Mouse (Mus musculus): ENCODE data around the gene Magi1. TPM values are rescaled to one million over a fixed set of nuclear protein-coding genes. Genes with fewer than 3 reads are reported as not detected.

Magi1 gene
- polyA plus RNA-seq, 1 experiment from 2014 or later = 10.9 TPM

DNA sequence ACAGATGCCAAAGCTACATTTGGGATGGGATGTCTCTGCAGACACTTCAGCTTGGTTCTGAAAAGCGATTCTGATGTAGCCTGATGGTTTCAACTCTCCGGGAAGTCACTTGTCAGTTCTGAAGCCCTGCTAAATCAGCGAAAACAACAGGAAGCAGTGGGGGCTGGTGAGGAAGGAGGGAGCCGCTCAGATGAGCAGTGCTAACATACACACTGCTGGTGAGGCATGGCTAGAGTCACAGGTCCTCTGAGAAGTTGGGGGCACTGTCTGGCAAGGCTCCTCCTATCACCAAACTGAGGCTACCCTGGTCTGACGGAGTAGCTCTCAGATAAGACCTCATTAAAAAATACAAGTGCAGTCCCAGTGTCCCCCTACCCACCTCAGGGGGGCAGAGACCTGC lies 565.3 kb downstream of the Magi1 start:
- peak; percentile 79 for ATAC-seq (ENCODE audit: low FRiP score, low TSS enrichment)
- Histone ChIP-seq H3K9ac (ENCODE audit: low read depth, low read length) (no peak overlapping the region), H3K4me1 (ENCODE audit: control insufficient read depth, insufficient read depth, low read length) (peaks cover 22% of the 10 kb centered on the region), H3K9me3 (ENCODE audit: control insufficient read depth, low read length) (no peaks in the 10 kb centered on the region), H3K36me3 (ENCODE audit: control insufficient read depth, insufficient read depth, low read length) (no peaks in the 10 kb centered on the region), H3K4me2 (replicated peaks; ENCODE audit: low read depth, low read length) (0 out of 2 replicates have a peak overlapping the region, but pooled peaks have one; percentile 15), H3K4me3 (ENCODE audit: low read length) (no peak overlapping the region), H3K27me3 (ENCODE audit: control insufficient read depth, insufficient read depth, low read length) (no peaks in the 10 kb centered on the region; the same call in 1 of the 2 replicates), H3K27ac (ENCODE audit: low read depth, low read length) (no peak overlapping the region)
- whole genome bisulfite sequencing = 13% methylated on average over 5 of the region's 5 CpGs

DNA sequence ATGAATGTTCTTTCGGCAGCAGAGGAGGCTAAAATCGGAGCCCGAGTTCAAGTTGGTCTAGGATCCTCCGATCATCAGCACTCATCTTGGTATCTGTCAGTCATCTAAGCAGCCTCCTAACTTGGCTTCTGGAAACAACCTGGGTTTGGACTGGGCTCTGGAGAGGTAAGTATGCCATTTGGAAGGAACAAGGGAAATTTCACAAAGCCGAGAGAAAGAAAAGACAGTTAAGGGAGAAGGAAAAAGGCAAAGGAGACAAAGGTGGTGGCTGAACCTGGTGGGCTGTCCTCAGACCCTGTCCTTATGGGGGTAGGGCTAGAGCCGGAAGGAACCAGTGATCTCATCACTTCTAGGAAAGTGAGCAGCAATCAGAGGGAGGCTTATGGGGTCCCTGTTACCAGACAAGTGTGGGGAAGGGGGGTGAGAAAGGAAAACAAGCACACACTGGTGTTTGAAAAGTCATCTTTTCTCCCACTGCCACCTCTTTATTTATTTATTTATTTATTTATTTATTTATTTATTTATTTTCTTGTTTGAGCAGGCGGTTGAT lies 565.8 kb downstream of the Magi1 start:
- H3K4me3 ChIP-seq (ENCODE audit: low read length) = no peak overlapping the region
- H3K4me1 ChIP-seq (ENCODE audit: control insufficient read depth, insufficient read depth, low read length) = peaks cover 22% of the 10 kb centered on the region
- no peak overlapping the region for H3K9ac ChIP-seq (ENCODE audit: low read depth, low read length)
- H3K27me3 ChIP-seq (ENCODE audit: control insufficient read depth, insufficient read depth, low read length) = no peaks in the 10 kb centered on the region; the same call in 1 of the 2 replicates
- H3K36me3 ChIP-seq (ENCODE audit: control insufficient read depth, insufficient read depth, low read length) = no peaks in the 10 kb centered on the region
- H3K9me3 ChIP-seq (ENCODE audit: control insufficient read depth, low read length) = no peaks in the 10 kb centered on the region
- H3K4me2 ChIP-seq (replicated peaks; ENCODE audit: low read depth, low read length) = 0 out of 2 replicates have a peak overlapping the region, but pooled peaks have one; percentile 15
- 37% methylated on average over 7 of the region's 7 CpGs for WGBS
- no peak for ATAC-seq (ENCODE audit: low FRiP score, low TSS enrichment)
- no peak overlapping the region for H3K27ac ChIP-seq (ENCODE audit: low read depth, low read length)

DNA sequence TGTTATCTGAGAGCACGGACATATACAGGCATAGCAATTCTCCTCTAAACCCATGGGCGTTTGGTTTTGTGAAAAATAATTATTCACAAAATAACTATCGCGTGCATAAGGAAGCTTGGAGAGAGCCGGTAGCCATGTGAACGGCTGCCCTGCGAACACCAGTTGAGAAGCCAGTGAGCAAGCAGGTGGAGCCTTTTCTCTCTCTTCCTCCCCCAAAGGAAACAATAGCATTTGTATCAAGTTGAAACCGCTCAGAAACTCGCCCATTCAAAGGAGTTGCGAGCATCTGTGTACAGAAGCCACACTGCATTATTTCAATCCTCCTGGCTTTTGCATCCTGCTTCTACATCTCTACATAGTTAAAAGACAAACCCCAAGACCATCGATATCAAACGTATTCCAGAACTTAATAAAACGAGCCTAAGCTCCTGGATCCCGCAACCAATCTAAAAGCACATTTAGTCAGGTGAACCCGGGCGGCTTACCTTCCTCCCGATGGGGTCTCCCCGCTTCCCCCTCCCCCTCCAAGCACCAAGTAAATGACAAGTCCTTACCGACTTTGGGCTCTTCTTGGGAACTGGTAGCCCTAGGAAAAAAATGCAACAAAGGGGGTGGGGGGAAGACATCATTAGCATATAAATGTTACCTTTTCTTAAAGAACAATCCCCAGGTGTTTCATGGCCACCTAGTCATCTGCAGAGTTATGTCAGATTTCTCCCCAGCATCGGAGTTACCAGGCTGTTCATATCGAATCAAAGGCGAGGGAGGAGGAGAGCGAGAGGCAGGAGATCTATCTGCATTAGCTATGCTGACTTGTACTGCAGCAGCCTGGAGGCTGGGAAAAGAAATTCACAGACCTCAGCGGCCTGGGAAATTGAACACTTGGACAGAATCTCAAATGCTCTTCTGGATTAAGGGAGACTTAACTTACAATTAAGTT lies 566.8 kb downstream of the Magi1 start:
- Histone ChIP-seq H3K27me3 (ENCODE audit: control insufficient read depth, insufficient read depth, low read length) (no peaks in the 10 kb centered on the region; the same call in 1 of the 2 replicates), H3K9ac (ENCODE audit: low read depth, low read length) (no peak overlapping the region; the same call in 1 of the 2 replicates), H3K4me3 (ENCODE audit: low read length) (peak overlapping the region; percentile 23; the same call in 1 of the 2 replicates), H3K4me2 (replicated peaks; ENCODE audit: low read depth, low read length) (peak overlapping the region; percentile 48), H3K4me1 (ENCODE audit: control insufficient read depth, insufficient read depth, low read length) (peaks cover 22% of the 10 kb centered on the region), H3K27ac (ENCODE audit: low read depth, low read length) (no peak overlapping the region), H3K9me3 (ENCODE audit: control insufficient read depth, low read length) (no peaks in the 10 kb centered on the region), H3K36me3 (ENCODE audit: control insufficient read depth, insufficient read depth, low read length) (no peaks in the 10 kb centered on the region)
- ATAC-seq (ENCODE audit: low FRiP score, low TSS enrichment) = 0 out of 2 replicates have a peak, but pooled peaks have one; percentile 18
- 12% methylated on average over 24 of the region's 24 CpGs for WGBS

DNA sequence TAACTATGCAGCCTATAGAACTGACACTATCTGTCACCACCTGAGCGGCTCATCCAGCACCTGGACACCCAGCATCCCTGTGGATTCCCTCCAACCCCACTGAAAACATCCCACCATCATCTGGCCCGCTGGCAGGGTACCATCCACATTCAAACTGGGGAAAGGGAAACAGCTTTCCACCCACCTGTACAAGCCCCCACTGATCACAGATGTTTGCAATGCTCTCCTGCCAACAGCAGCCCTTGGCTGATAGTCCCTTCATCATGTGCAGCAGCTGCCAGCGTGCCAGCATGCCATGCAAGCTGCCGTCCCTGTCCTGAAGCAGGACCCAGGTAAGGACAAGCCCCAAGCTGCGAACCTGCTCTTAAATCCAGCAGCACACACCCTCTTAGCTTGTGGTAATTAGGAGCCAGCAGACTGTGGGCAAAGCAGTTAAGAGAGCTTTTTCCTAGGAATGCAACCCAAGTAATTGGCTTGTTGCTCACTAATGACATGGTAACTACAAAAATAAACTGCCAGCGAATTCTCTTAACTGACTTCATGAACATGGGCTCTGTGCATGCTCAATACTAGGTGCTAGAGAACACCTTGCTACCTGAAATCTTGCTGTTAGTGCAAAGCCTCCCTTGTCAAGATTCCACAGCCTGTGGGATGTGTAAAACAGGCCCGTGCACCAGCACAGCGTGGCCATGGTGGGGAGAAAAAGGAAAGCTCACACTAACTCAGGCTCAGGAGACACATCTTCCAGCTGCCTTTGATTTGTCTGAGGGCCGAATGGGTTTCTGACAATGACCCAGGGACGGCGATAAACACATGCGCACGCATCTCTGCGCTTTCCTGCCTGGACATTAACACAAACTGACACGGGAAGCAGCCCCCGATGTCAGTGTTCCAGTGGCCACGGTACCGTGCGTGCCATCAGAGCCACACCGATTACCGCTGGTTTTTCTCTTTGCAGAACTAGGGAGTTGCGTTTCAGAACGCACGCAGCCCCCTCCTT lies 568.2 kb downstream of the Magi1 start:
- H3K27ac ChIP-seq (ENCODE audit: low read depth, low read length) = no peak overlapping the region
- no peaks in the 10 kb centered on the region; the same call in 1 of the 2 replicates for H3K27me3 ChIP-seq (ENCODE audit: control insufficient read depth, insufficient read depth, low read length)
- ATAC-seq (ENCODE audit: low FRiP score, low TSS enrichment) = no peak
- no peaks in the 10 kb centered on the region for H3K36me3 ChIP-seq (ENCODE audit: control insufficient read depth, insufficient read depth, low read length)
- H3K4me1 ChIP-seq (ENCODE audit: control insufficient read depth, insufficient read depth, low read length) = peaks cover 22% of the 10 kb centered on the region
- peak overlapping the region; percentile 44 for H3K4me2 ChIP-seq (replicated peaks; ENCODE audit: low read depth, low read length)
- 34% methylated on average over 24 of the region's 24 CpGs for WGBS
- 0 out of 2 replicates have a peak overlapping the region, but pooled peaks have one; percentile 23 for H3K9ac ChIP-seq (ENCODE audit: low read depth, low read length)
- peak overlapping the region; percentile 12; the same call in 1 of the 2 replicates for H3K4me3 ChIP-seq (ENCODE audit: low read length)
- H3K9me3 ChIP-seq (ENCODE audit: control insufficient read depth, low read length) = no peaks in the 10 kb centered on the region

DNA sequence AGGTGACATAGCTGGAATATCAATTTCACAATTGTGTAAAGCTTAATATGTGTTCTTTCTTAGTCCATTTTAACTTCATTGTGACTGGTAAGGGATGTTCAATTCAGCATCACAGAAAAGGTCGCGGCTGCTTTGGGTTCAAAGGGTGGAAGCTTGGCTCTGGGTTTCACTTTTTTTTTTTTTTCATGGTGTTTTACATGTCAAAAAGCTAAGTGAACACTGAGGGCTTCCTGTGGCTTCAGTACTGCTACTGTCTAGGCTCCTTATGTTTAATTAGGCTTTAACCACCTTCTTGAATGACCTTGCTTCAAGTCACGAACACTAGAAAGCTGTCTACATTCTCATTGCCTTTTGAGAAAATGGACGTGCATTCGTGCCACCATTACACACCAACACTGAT lies 579.4 kb downstream of the Magi1 start:
- Histone ChIP-seq H3K4me2 (replicated peaks; ENCODE audit: low read depth, low read length) (no peak overlapping the region), H3K9ac (ENCODE audit: low read depth, low read length) (no peak overlapping the region), H3K9me3 (ENCODE audit: control insufficient read depth, low read length) (no peaks in the 10 kb centered on the region), H3K27ac (ENCODE audit: low read depth, low read length) (no peak overlapping the region), H3K4me3 (ENCODE audit: low read length) (no peak overlapping the region), H3K36me3 (ENCODE audit: control insufficient read depth, insufficient read depth, low read length) (no peaks in the 10 kb centered on the region), H3K27me3 (ENCODE audit: control insufficient read depth, insufficient read depth, low read length) (no peaks in the 10 kb centered on the region), H3K4me1 (ENCODE audit: control insufficient read depth, insufficient read depth, low read length) (no peaks in the 10 kb centered on the region)
- 89% methylated on average over 5 of the region's 5 CpGs for WGBS
- ATAC-seq (ENCODE audit: low FRiP score, low TSS enrichment) = no peak

DNA sequence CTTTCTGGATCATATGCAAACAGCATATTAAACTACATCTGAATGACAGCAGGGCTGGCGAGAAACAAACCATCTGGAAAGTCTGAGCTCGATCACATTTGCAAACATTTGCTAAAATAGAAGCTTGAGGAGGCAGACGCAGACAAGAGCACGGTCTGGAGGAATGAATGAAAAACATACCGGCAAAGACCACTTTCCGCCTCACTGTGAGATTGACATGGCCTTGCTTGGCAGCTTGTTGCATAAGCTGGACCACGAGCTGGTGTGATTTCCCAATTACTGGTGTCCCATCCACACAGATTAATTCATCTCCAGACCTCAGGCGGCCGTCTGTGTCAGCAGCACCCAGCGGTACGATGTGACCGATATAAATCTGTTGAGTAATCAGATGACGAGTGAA lies 584.3 kb downstream of the Magi1 start:
- WGBS = 62% methylated on average over 13 of the region's 13 CpGs
- no peak overlapping the region for H3K9ac ChIP-seq (ENCODE audit: low read depth, low read length)
- H3K27ac ChIP-seq (ENCODE audit: low read depth, low read length) = no peak overlapping the region
- H3K27me3 ChIP-seq (ENCODE audit: control insufficient read depth, insufficient read depth, low read length) = no peaks in the 10 kb centered on the region
- H3K4me3 ChIP-seq (ENCODE audit: low read length) = no peak overlapping the region
- no peaks in the 10 kb centered on the region for H3K9me3 ChIP-seq (ENCODE audit: control insufficient read depth, low read length)
- no peak for ATAC-seq (ENCODE audit: low FRiP score, low TSS enrichment)
- no peaks in the 10 kb centered on the region for H3K4me1 ChIP-seq (ENCODE audit: control insufficient read depth, insufficient read depth, low read length)
- peaks cover 5% of the 10 kb centered on the region; the same call in 1 of the 2 replicates for H3K36me3 ChIP-seq (ENCODE audit: control insufficient read depth, insufficient read depth, low read length)
- no peak overlapping the region for H3K4me2 ChIP-seq (replicated peaks; ENCODE audit: low read depth, low read length)

DNA sequence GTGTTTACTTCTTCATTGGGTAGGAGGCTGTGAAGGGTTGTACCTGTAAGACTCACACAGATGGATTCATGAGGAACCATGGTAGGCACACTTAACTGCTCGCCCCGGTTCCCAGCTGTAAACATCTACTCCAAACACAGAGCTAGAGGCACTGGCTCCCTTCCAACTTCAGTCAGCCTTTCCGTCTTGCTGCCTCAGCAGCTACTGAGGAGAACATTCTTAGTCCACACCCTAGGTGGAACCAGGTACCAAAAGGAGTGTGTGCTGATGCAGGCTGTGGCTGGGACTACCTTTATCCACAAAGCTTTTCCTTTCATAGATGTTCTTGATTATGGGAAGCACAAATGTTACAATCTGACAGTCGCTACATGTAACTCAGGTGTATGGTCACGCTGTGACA lies 585.8 kb downstream of the Magi1 start:
- no peaks in the 10 kb centered on the region for H3K27me3 ChIP-seq (ENCODE audit: control insufficient read depth, insufficient read depth, low read length)
- H3K4me2 ChIP-seq (replicated peaks; ENCODE audit: low read depth, low read length) = no peak overlapping the region
- H3K4me1 ChIP-seq (ENCODE audit: control insufficient read depth, insufficient read depth, low read length) = no peaks in the 10 kb centered on the region
- 77% methylated on average over 5 of the region's 5 CpGs for WGBS
- no peak overlapping the region for H3K27ac ChIP-seq (ENCODE audit: low read depth, low read length)
- H3K4me3 ChIP-seq (ENCODE audit: low read length) = no peak overlapping the region
- no peaks in the 10 kb centered on the region for H3K9me3 ChIP-seq (ENCODE audit: control insufficient read depth, low read length)
- no peak for ATAC-seq (ENCODE audit: low FRiP score, low TSS enrichment)
- H3K9ac ChIP-seq (ENCODE audit: low read depth, low read length) = no peak overlapping the region
- peaks cover 5% of the 10 kb centered on the region; the same call in 1 of the 2 replicates for H3K36me3 ChIP-seq (ENCODE audit: control insufficient read depth, insufficient read depth, low read length)

DNA sequence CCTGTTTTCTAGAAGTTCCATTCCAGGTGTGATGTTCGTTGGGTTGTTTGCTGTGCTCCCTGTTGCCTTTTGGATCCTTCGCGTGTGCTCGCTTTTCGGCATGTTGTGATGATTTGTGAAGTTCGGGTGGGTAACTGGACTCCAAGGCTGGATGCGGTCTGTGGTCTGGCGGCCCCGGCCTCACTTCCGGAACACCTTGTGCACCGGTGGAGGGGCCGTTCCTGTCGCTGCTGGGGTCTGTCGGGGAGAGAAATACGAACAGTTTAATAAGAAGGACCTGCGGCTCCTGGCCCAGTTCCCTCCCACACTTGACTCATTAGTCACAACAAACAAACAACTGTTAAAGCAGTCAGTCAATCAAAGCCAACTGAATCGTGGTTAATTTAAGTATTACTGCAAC lies 605.0 kb downstream of the Magi1 start:
- peaks cover 6% of the 10 kb centered on the region; the same call in 1 of the 2 replicates for H3K36me3 ChIP-seq (ENCODE audit: control insufficient read depth, insufficient read depth, low read length)
- no peak overlapping the region for H3K27ac ChIP-seq (ENCODE audit: low read depth, low read length)
- ATAC-seq (ENCODE audit: low FRiP score, low TSS enrichment) = no peak
- H3K4me2 ChIP-seq (replicated peaks; ENCODE audit: low read depth, low read length) = no peak overlapping the region
- no peaks in the 10 kb centered on the region for H3K9me3 ChIP-seq (ENCODE audit: control insufficient read depth, low read length)
- H3K27me3 ChIP-seq (ENCODE audit: control insufficient read depth, insufficient read depth, low read length) = no peaks in the 10 kb centered on the region
- H3K4me3 ChIP-seq (ENCODE audit: low read length) = no peak overlapping the region
- no peaks in the 10 kb centered on the region for H3K4me1 ChIP-seq (ENCODE audit: control insufficient read depth, insufficient read depth, low read length)
- no peak overlapping the region for H3K9ac ChIP-seq (ENCODE audit: low read depth, low read length)
- WGBS = 87% methylated on average over 17 of the region's 17 CpGs

All from kidney, embryonic 14.5 days (tissue).